Mouse (Mus musculus) adipocyte (in vitro differentiated cells): ENCODE results near the gene Tekt3.

Source experiments
- DNase-seq: peaks from one replicate; pipeline ENCODE4 v3.0.0-alpha.2; 2016; ENCODE audit warnings: low spot score

Tekt3 gene

GRCm38 (mm10) chr11:63125832-63126456, 64.5 kb downstream of the Tekt3 start:
- DNase-seq, result no peak

GRCm38 (mm10) chr11:63126976-63127375, 65.5 kb downstream of the Tekt3 start:
- DNase-seq, result no peak

DNA sequence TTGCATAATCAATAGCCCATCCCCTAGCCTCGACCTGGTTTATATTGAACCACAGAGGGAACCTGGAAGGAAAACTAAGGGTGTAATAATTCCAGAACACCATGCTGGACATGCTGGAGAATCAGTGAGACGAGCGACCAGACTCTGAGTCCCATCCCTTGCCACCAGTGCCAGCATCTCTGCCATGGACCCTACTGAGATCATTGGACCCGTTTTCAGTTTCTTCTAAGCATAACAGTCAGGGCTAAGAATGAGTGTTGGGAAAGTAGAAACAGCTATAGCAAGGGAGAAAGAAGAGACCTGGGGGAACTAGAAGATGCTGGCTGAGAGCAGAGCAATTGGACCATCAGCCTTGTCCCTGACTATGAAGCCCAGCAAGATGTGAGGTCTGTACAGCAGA, 66.1 kb downstream of the Tekt3 start:
- no peak for DNase-seq

- DNase-seq, result peak; percentile 83
These were observed 67.3 kb downstream of the Tekt3 start, which contains the start of gene Pmp22 for GRCm38 (mm10) chr11:63128784-63129183. Gene Pmp22 (plus strand): TSS chr11:63128982.

- DNase-seq, result peak; percentile 49
These were observed 67.9 kb downstream of the Tekt3 start for GRCm38 (mm10) chr11:63129375-63129774.

GRCm38 (mm10) chr11:63129840-63130239, 68.4 kb downstream of the Tekt3 start:
- no peak for DNase-seq

GRCm38 (mm10) chr11:63130497-63130896, 69.0 kb downstream of the Tekt3 start:
- DNase-seq, result peak; percentile 98

DNA sequence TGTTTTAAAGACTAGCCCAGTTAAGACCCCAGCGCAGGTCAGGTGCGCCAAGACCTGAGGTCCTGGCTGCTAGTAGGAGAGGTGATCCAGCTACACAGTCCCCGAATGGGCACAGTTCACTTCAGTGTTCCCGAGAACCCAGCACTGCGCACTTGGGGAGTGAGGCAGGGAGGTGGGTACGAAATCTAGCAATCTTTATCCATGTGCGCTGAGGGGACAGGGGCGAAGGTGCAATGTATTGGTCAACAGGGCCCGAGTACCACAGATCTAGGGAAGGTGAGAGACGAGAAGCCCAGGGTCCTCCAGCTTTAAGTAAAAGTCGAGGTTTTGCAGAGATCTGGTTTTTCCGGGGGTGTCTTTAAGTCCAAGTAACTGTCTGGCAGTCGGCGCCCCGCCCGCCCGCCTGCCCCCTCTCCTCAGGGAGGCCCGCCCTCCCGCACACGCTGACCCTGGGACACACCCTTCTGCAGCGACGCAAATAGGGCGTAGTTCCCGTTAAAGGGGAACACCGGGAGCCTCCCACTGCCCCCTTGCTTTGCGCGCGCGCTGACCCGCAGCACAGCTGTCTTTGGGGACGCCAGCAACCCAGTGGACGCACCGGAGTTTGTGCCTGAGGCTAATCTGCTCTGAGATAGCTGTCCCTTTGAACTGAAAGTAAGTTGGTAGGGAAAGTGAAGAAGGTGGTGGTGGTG, 69.7 kb downstream of the Tekt3 start:
- peak; percentile 80 for DNase-seq

DNA sequence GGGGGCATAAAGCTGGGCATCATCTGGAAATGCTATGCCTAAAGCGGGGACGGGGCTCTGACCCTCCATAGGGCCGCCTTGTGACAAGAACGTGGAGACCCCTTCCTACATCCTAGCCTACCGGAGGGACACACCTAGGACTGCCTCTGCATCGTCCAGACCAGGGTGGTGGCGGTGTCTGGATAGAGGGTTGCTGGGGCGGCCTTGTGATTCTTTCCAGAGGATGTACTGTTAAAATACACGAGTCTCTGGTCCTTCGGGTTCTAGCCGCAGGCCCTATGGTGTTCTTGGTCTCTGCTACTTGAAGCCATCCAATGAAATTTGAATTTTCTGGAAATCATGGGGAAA, 70.2 kb downstream of the Tekt3 start:
- no peak for DNase-seq

- DNase-seq, result peak; percentile 55
These were observed 70.7 kb downstream of the Tekt3 start for GRCm38 (mm10) chr11:63132151-63132500.

DNA sequence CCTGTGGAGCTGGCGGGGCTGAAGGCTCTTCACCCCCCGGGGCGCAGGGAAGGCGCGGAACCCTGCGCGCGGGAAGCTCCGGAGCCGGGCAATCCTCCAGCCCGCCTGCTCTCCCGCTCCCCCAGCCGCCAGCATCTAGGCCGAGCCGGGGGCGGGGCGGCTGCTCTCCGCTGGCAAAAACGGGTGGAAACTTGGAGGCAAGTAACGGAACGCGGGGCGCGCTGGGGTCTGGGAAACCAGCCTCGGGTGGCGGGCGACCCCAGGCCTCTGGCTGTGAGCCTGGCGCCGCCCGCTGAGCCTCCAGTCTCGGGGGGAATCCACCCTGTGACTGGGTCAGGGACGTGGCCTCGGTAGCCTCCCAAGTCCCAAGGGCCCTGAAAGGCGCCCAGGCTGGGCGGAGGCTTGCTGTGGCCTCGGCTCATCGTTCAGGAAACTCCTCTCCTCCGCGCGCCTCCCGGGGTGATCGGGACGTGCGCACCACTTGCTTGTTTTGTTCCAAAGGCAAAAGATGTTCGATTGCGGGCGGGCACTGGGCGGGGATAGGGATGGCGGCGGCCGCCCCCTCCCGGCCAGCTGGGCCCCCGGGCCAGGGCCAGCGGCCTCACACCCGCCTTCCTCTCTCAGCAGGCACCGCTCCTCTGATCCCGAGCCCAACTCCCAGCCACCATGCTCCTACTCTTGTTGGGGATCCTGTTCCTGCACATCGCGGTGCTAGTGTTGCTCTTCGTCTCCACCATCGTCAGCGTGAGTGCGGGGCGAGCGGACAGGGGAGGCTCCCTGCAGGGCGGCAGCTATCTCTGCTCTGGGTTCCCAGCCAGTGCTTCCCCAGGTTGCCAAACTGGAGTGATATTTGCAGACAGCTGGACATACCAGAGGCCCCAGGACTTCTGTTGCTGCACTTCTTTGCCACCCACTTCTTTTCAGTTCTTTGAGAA, 71.3 kb downstream of the Tekt3 start:
- peak; percentile 85 for DNase-seq

DNA sequence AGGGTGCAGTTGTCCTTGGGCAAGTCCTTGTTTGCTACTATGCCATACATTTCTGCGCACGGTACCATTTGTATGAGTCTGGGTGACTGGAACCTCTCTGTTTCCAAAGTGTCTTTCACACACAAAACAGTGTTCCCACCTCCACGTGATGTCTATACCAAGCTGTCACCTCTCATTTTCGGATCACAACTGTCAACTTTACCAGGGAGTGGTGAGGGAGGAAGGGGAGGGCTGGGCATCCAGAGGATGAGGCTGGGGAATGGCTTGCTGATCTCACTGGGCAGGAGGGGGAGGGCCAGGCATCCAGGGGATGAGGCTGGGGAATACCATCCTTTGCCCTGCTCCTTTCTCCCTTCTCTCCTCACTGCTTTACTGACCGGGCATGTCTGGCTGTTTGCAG, 72.6 kb downstream of the Tekt3 start:
- no peak for DNase-seq

DNA sequence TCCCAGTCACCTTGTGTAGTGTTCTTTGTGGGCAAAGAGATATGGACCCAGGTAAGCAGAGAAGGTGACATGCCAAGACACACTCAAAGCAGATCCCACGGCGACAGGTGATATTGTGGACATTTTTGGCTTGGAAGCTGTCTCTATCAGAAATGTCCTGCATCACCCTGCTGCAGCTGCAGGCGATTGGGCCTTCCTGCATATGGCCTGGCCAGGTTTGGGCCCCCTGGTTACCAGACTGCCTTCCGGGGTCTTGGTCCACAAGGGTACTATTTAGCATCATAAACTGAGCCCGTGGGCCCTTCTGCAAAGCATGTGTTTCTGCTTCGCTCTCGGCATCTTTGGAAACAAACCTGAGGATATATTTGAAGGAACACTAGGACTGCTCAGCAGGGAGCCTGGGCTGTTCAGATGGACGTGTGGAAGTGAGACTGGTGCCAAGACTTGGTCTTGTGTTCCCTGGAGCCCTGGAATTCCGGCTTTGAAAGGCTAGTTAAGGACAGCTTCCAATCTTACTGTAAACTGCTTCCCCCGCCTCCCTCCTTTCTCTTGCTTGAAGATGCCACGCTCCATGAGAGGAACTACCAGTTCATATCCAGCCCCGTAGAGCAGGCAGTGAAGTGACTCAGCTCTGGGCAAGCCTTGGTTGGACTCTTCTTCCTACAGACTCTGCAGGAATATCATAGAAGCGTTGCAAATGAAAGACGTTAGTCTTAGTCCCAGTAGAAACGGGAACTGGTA, 73.5 kb downstream of the Tekt3 start:
- peak; percentile 68 for DNase-seq

GRCm38 (mm10) chr11:63135622-63136021, 74.2 kb downstream of the Tekt3 start:
- DNase-seq, result peak; percentile 99

- peak; percentile 49 for DNase-seq
These were observed 74.8 kb downstream of the Tekt3 start for GRCm38 (mm10) chr11:63136205-63136604.

GRCm38 (mm10) chr11:63136836-63137416, 75.5 kb downstream of the Tekt3 start:
- no peak for DNase-seq

DNA sequence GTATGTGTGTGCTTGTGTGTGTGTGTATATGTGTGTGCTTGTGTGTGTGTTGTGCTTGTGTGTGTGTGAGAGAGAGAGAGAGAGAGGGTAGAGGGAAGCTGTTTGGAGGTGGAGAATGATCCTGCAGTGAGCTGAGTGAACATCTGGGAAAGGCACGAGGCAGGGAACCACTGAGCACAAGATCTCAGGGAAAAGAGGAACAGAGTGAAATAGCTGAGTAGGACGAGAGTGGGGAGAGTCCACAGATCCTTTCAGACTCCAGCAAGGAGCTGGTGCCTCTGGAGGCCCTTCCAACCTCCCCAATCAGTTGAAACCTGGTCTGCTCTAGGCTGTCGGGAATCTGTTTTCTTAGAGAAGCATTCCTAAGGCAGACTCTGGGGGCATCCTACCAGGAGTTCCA, 77.3 kb downstream of the Tekt3 start:
- DNase-seq, result no peak

DNA sequence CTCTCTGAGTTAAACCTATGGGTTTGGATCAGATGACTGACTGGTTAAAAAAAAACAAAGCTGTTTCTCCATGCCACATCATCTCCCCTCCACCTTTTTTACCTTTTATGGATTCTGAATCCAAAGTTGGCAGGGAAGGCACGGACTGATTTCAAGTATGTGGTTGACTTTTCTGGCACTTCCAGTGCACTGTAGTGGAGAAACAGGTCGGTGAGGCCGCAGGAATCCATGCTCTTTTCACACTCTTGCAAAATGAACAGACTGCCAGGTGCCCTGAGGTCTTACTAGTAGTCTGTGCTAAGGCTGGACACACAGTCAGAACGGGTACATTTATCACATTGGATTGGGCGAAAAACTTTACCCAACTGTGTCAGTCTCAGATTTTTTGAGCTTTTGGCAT, 80.9 kb downstream of the Tekt3 start:
- no peak for DNase-seq

- no peak for DNase-seq
These were observed 81.4 kb downstream of the Tekt3 start for GRCm38 (mm10) chr11:63142816-63143215.

DNA sequence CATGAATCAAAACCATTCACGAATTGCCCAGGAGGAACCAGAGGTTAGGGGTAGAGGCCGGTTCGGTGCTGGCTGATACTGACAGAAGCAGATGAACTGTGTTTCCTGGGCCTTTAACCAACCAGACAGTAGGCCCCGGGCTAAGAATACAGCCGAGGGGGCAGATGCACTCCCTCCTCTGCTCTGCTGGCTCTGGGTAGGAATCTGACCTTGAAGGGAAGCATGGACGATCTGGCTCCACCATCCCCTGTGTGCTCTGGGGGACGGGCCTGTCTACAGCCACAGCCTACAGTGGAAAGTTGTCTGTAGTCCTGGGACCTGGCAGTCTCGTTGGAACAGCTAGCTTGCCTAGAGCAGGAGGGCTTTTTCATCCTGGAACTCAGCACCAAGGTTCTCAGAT, 82.0 kb downstream of the Tekt3 start:
- DNase-seq, result no peak
